Mouse (Mus musculus) midbrain, embryonic 11.5 days (tissue): ENCODE measurements around the gene Cc2d1b. TPM values are rescaled to one million over a fixed set of nuclear protein-coding genes. Genes with fewer than 3 reads are reported as not detected.

ENCODE experiments used
- ATAC-seq: fragments of 200-750 bp; cut with Nextera tagmentation; 2 replicates; pipeline ENCODE4 v1.8.0; 2017; ENCODE audit warnings: moderate TSS enrichment, moderate library complexity; ENCODE audit not compliant: low FRiP score
- DNase-seq: peaks from one replicate; pipeline ENCODE4 v3.0.0; 2015; ENCODE audit warnings: low spot score; ENCODE audit errors: missing footprints
- H3K27ac ChIP-seq: fragments of 300-500 bp; sonication (generic); 2 replicates; pipeline ENCODE4 v1.5.1; 2014; ENCODE audit warnings: low read depth, low read length
- H3K27me3 ChIP-seq: fragments of 300-500 bp; sonication (generic); 2 replicates; pipeline ENCODE4 v1.6.1; 2014; ENCODE audit warnings: mild to moderate bottlenecking, low read length, moderate library complexity, mixed read lengths; ENCODE audit not compliant: control insufficient read depth, insufficient read depth
- H3K36me3 ChIP-seq: fragments of 300-500 bp; sonication (generic); 2 replicates; pipeline ENCODE4 v1.6.1; 2014; ENCODE audit warnings: mild to moderate bottlenecking, low read length, moderate library complexity, mixed read lengths; ENCODE audit not compliant: control insufficient read depth, insufficient read depth
- H3K4me1 ChIP-seq: fragments of 300-500 bp; sonication (generic); 2 replicates; pipeline ENCODE4 v1.6.1; 2014; ENCODE audit warnings: low read length; ENCODE audit not compliant: control insufficient read depth, insufficient read depth
- H3K4me2 ChIP-seq: fragments of 300-500 bp; sonication (generic); 2 replicates; pipeline ENCODE4 v1.6.1; 2014; ENCODE audit warnings: mild to moderate bottlenecking, moderate library complexity
- H3K4me3 ChIP-seq: fragments of 300-500 bp; sonication (generic); 2 replicates; pipeline ENCODE4 v1.5.1; 2014; ENCODE audit warnings: low read depth, low read length
- H3K9ac ChIP-seq: fragments of 300-500 bp; sonication (generic); 2 replicates; pipeline ENCODE4 v1.6.1; 2014; ENCODE audit warnings: low read length
- H3K9me3 ChIP-seq: fragments of 300-500 bp; sonication (generic); 2 replicates; pipeline ENCODE4 v1.6.1; 2016; ENCODE audit warnings: low read length; ENCODE audit not compliant: control insufficient read depth
- WGBS: fragments of 180-500 bp; shearing (Covaris S2); extraction: QIAGEN DNeasy Blood & Tissue Kit; methylation state at CpG from one replicate; pipeline ENCODE4 v1.1.7; 2014; 5-methylcytosine and 5-hydroxymethylcytosine counted together
- polyA plus RNA-seq: library from polyadenylated mRNA; unstranded; fragments of >200 nt; fragmentation: Nextera tagmentation; extraction: Ambion mirVana; gene quantifications from 2 replicates; pipeline ENCODE4 v1.2.1, GENCODE M21; 2014

The Cc2d1b gene
- polyA plus RNA-seq, 1 experiment from 2014 or later: 15.3 TPM

GRCm38 (mm10) chr4:108631616-108632015 lies 11.9 kb downstream of the Cc2d1b start:
- no peaks in the 10 kb centered on the region for H3K27me3 ChIP-seq
- no peaks in the 10 kb centered on the region for H3K9me3 ChIP-seq
- no peak overlapping the region for H3K4me2 ChIP-seq
- H3K27ac ChIP-seq: no peak overlapping the region
- ATAC-seq: no peak
- H3K4me3 ChIP-seq: no peak overlapping the region
- no peak overlapping the region for H3K9ac ChIP-seq
- WGBS: 97% methylated on average over 4 of the region's 4 CpGs
- H3K4me1 ChIP-seq: no peaks in the 10 kb centered on the region
- peaks cover 8% of the 10 kb centered on the region for H3K36me3 ChIP-seq
- peak; percentile 26 for DNase-seq

GRCm38 (mm10) chr4:108633703-108634102 lies 14.0 kb downstream of the Cc2d1b start:
- DNase-seq: no peak

GRCm38 (mm10) chr4:108634696-108635095 lies 15.0 kb downstream of the Cc2d1b start:
- 66% methylated on average over 4 of the region's 4 CpGs for WGBS
- Histone ChIP-seq H3K36me3 (peaks cover 10% of the 10 kb centered on the region), H3K27ac (no peak overlapping the region)

More at GRCm38 (mm10) chr4:108633703-108634102, 14.0 kb downstream of the Cc2d1b start:
- Histone ChIP-seq H3K4me2 (no peak overlapping the region), H3K27ac (no peak overlapping the region), H3K4me3 (no peak overlapping the region), H3K27me3 (no peaks in the 10 kb centered on the region), H3K36me3 (peaks cover 9% of the 10 kb centered on the region), H3K4me1 (no peaks in the 10 kb centered on the region), H3K9ac (no peak overlapping the region), H3K9me3 (no peaks in the 10 kb centered on the region)
- 81% methylated on average over 12 of the region's 12 CpGs for WGBS
- ATAC-seq: no peak

GRCm38 (mm10) chr4:108635101-108635500 lies 15.4 kb downstream of the Cc2d1b start:
- no peaks in the 10 kb centered on the region for H3K4me1 ChIP-seq
- no peak overlapping the region for H3K4me3 ChIP-seq
- peaks cover 10% of the 10 kb centered on the region for H3K36me3 ChIP-seq
- no peak for ATAC-seq
- no peak overlapping the region for H3K9ac ChIP-seq
- H3K9me3 ChIP-seq: no peaks in the 10 kb centered on the region
- no peak overlapping the region for H3K27ac ChIP-seq
- H3K4me2 ChIP-seq: no peak overlapping the region
- DNase-seq: no peak
- no peaks in the 10 kb centered on the region for H3K27me3 ChIP-seq

More at GRCm38 (mm10) chr4:108634696-108635095, 15.0 kb downstream of the Cc2d1b start:
- no peak overlapping the region for H3K9ac ChIP-seq
- H3K27me3 ChIP-seq: no peaks in the 10 kb centered on the region
- no peaks in the 10 kb centered on the region for H3K9me3 ChIP-seq
- no peak overlapping the region for H3K4me2 ChIP-seq
- DNase-seq: no peak
- no peak overlapping the region for H3K4me3 ChIP-seq
- ATAC-seq: no peak
- H3K4me1 ChIP-seq: no peaks in the 10 kb centered on the region

- DNase-seq: no peak
- no peaks in the 10 kb centered on the region for H3K27me3 ChIP-seq
- no peaks in the 10 kb centered on the region for H3K4me1 ChIP-seq
- H3K4me3 ChIP-seq: no peak overlapping the region
- H3K27ac ChIP-seq: no peak overlapping the region
- H3K4me2 ChIP-seq: no peak overlapping the region
- no peaks in the 10 kb centered on the region for H3K9me3 ChIP-seq
- 89% methylated on average over 3 of the region's 3 CpGs for WGBS
- ATAC-seq: no peak
- H3K36me3 ChIP-seq: peaks cover 6% of the 10 kb centered on the region; the same call in 1 of the 2 replicates
- H3K9ac ChIP-seq: no peak overlapping the region
Observed at GRCm38 (mm10) chr4:108637721-108638120, 18.0 kb downstream of the Cc2d1b start.

GRCm38 (mm10) chr4:108638752-108639151 lies 19.0 kb downstream of the Cc2d1b start:
- Histone ChIP-seq H3K4me2 (no peak overlapping the region), H3K27me3 (no peaks in the 10 kb centered on the region), H3K9ac (no peak overlapping the region), H3K4me3 (no peak overlapping the region), H3K9me3 (no peaks in the 10 kb centered on the region), H3K27ac (no peak overlapping the region), H3K4me1 (no peaks in the 10 kb centered on the region), H3K36me3 (peaks cover 2% of the 10 kb centered on the region; the same call in 1 of the 2 replicates)
- 81% methylated on average over 5 of the region's 5 CpGs for WGBS
- no peak for DNase-seq
- no peak for ATAC-seq

- Histone ChIP-seq H3K36me3 (no peaks in the 10 kb centered on the region), H3K27me3 (no peaks in the 10 kb centered on the region), H3K4me1 (no peaks in the 10 kb centered on the region), H3K4me3 (no peak overlapping the region), H3K9me3 (no peaks in the 10 kb centered on the region), H3K9ac (no peak overlapping the region), H3K27ac (no peak overlapping the region), H3K4me2 (no peak overlapping the region)
- WGBS: 83% methylated on average over 2 of the region's 2 CpGs
- no peak for ATAC-seq
- peak; percentile 85 for DNase-seq
Observed at GRCm38 (mm10) chr4:108664407-108664806, 44.7 kb downstream of the Cc2d1b start.

Other genes starting within 250 kb of the Cc2d1b start
- gene Shisal2a, start 236.6 kb upstream of the Cc2d1b start, polyA plus RNA-seq: 1.6 and 2.4 TPM in 2 replicates
- 50.8 and 52.4 TPM in 2 replicates for gene Gpx7, start 213.0 kb upstream of the Cc2d1b start, polyA plus RNA-seq
- gene Tut4, start 160.5 kb upstream of the Cc2d1b start, polyA plus RNA-seq: 61.9 and 66.9 TPM in 2 replicates
- gene Prpf38a, start 40.6 kb upstream of the Cc2d1b start, polyA plus RNA-seq: 124 and 128 TPM in 2 replicates
- gene Orc1, start 40.5 kb upstream of the Cc2d1b start, polyA plus RNA-seq: 15.4 and 17.3 TPM in 2 replicates
- gene 3110021N24Rik, start 99.7 kb downstream of the Cc2d1b start, polyA plus RNA-seq: 0.45 and 0.51 TPM in 2 replicates
- 3.6 and 3.9 TPM in 2 replicates for gene Zfyve9, start 160.9 kb downstream of the Cc2d1b start, polyA plus RNA-seq
- 284 and 311 TPM in 2 replicates for gene Btf3l4, start 213.7 kb downstream of the Cc2d1b start, polyA plus RNA-seq
- 112 and 113 TPM in 2 replicates for gene Txndc12, start 214.7 kb downstream of the Cc2d1b start, polyA plus RNA-seq
- 44.0 and 49.9 TPM in 2 replicates for gene Kti12, start 227.8 kb downstream of the Cc2d1b start, polyA plus RNA-seq
- gene A730015C16Rik, start 228.7 kb downstream of the Cc2d1b start, polyA plus RNA-seq: 1.2 TPM in 2 replicates